Mouse (Mus musculus): ENCODE data around the gene Morn1. TPM values are rescaled to one million over a fixed set of nuclear protein-coding genes. Genes with fewer than 3 reads are reported as not detected.

The Morn1 gene
- total RNA-seq, 2 experiments from 2014 or later = 0.47 to 3.6 TPM

DNA sequence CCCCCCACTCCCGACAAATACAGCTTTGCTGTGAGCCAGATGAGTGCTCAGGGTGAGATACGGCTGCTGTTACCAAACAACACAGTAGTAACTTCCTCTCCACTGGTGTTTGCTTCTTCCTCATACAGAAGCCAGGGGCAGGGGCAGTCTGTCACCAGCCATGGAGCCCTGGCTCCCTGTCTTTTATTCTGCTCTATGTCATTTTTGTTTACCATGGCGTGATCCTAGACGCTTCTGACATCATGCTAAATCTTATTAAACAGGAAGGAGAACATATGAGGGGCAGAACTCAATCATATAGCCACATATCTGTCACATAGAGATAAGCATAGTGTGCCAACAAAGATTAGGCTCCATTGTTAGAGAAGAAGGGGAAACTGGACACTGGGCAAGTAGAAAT, 30.2 kb downstream of the Morn1 start:
- peak; percentile 62 for ATAC-seq (replicated peaks; ENCODE audit: poor library complexity)

DNA sequence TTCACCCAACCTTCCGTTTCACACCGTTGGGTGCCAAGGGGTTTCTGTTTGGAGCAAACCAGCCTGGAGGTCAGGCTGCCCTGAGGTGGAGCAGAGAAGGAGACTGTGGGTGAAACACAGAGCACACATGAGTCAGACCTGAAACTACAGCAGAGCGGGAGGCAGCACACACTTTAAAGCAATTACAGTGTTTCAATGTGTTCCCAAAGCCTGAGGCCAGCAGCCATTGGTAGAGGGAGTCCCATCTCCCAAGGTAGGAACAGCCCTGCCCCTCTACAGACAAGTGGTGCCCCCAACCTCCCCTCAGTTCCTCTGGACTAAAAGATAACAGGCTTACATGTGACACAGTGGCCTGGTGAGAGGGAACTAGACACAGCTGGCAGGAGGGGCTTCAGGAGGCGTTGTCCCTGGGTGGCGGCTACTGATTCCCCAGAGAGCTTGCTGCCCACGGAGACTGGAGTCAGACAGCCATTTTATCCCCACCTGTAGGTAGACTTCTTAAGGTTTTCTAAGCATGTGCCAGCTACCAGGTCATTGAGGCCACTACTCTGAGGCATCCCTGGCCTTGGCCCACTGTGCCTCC, 31.1 kb downstream of the Morn1 start:
- peak; percentile 56 for ATAC-seq (replicated peaks; ENCODE audit: poor library complexity)

DNA sequence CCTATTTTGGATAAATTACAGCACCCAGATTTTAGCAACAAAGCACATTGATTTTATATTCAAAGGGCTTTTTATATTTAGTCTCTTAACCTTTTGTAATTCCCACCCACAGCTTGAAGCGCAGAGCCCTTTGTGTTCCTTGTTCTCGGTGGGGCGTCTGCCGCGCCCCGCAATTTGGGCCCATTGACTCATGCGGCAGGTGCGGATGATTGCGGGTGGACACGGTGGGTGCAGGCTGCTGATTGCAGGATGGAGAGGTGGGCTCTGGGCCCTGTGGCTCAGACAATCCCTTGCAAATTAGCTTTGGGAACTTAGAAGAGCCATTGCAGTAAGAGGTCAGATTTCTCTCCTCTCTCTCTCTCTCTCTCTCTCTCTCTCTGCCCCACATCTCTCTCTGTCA, 31.9 kb downstream of the Morn1 start:
- no peak for ATAC-seq (replicated peaks; ENCODE audit: poor library complexity)

DNA sequence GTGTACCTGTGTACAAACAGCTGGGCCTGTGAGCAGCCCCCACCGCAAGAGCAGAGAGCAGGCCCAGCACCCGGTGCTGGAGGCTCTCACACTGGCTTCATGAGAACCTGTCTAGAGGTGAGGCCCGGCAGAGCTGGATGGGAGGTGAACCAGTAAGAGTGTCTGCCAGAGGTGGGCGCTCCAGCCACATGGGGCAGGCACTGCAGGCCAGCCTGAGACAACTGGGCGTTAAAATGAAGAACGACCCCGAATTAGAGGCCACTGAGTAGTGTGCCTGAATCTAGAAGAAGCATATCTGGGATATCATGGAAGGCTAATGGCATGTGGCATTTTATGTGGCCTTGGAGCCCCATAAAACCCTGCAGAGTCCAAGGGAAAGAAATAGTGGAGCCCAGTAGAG, 33.7 kb downstream of the Morn1 start:
- ATAC-seq (replicated peaks; ENCODE audit: poor library complexity) = no peak

DNA sequence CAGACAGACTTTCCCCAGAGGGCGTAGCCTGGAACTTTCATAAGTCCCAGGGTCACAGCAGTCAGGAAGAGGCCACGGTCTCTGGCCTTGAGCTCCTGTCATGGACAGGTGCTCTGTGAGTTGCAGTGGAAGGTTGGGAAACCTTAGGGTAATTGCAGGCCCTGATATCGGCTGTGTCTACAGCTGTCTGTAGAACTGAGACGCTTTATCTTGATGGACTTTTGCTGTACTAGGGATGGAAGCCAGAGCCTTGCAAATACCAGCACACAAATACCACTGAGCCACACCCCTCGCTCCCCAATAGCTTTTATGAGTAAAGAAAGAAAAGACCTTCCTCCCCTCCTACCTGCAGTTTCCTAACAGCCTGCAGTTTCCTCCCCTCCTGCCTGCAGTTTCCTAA, 34.2 kb downstream of the Morn1 start:
- ATAC-seq (replicated peaks; ENCODE audit: poor library complexity) = peak; percentile 23

DNA sequence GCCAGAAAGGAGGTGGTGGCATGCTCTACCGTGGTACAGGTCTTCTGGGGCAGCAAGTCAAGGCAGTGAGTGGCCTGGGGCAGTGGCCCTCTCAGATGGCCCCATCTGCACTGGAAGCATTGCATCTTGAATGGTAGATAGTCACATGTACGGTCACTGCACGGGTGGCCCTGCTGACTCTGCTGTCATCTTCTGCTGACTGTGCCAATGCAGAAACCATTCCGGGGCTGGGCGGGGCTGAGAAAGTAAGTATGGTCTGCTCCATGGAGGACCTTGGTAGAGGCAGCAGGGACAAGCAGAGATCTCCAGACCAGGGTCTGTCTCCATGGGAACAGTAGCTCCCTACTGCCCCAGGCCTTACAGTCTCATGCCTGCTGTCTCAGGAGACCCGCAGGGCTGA, 34.8 kb downstream of the Morn1 start:
- no peak for ATAC-seq (replicated peaks; ENCODE audit: poor library complexity)

DNA sequence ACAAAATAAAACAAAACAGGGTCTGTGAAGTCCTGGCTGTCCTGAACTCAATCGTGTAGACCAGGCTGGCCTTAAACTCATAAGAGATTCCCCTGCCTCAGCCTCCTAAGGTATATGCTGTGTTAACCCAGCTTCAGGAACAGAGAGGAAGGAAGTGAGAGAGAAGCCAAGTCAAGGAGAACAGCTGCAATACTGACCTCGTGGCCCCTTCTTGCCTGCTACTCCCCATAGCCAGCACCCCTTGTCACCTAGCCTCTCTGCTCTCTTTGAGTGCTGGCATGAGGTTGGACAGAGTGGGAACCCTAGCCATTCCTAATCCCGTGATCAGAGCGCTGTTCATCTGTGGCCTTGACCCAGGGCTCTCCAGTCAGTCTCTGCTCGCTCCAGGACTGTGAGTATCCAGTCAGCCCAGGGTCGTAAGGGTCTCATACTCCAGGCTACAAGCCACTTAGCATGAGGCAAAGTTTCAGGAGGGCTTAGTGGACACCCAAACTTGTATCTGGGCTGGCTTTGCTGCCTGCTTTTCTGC, 35.6 kb downstream of the Morn1 start:
- ATAC-seq (replicated peaks; ENCODE audit: poor library complexity) = no peak

DNA sequence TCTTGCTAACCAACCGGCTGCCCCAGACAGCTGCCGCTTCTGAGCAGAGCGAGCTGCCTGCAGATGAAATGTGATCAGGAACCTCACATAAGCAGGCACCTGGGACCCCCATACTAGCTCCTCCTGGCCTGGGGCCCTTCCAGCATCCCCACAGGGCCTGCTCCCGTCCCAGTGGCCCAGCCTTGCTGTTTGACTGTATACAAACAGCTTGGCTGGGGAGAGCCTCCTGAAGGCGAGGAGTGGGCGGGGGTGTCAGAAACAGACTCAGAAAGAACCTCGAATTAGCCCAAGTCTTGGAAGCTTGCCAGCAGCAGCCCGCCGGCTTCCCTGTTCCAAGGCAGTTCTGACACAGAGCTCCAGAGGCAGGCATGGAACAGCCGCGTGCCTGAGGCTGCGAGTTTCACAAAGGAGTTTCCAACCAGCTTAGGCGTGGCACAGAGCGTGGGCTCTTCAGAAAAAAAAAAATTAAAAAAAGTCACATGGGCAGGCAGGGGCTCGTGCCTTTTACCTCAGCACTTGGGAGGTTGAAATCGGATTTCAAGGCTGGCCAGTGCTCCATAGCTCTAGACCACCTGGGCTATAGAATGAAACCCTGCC, 36.2 kb downstream of the Morn1 start:
- no peak for ATAC-seq (replicated peaks; ENCODE audit: poor library complexity)

DNA sequence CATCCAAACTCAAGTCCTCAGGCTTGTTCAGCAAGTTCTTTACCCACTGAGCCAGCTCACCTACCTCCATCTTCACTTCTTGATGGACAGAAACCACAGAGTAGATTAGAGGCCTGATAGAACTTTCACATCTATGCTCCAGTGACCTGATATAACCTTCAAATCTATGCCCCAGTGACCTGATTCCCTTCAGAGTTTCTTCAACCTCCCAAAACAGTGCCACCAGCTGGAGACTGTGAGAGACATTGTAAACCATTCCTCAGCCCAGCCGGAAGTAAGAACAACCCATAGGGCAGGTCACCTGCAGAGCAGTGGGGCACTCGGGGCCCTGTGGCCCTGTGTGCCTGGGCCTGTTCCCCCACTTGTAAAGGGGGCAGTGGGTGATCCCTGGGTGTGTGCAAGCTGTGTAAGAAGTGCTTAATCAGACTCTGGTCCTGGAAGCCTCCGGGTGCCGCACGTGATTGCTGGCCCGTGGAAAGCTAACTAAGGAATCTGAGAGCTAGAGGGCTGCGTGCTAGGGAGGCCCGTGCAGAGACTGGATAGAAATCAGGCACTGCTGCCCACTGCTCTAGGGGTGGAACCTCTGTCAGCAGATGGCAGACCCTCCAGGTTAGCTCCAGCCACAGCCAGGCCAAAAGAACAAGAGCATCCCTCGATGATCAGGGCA, 37.6 kb downstream of the Morn1 start:
- no peak for ATAC-seq (replicated peaks; ENCODE audit: poor library complexity)

DNA sequence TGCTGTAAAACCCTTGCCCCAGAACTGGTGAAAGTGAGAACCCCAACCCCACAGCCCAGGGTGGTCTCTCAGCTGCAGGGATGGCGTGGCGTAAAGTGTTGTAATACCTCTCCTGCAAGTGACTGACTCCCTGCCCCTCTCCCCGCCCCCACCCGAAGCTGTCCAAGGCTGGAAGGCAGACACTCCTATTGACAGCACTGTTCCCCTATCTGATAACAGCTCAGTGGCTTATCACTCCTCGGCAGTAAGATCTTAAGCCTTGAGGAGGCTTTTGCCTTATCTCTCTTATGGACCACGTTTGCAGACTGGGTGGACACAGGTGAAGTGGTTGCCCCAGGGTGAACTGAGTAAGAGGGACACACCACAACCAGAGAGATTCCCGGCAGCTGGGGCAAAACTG, 38.9 kb downstream of the Morn1 start:
- peak; percentile 11; the same call in 1 of the 2 replicates for ATAC-seq (replicated peaks; ENCODE audit: poor library complexity)

DNA sequence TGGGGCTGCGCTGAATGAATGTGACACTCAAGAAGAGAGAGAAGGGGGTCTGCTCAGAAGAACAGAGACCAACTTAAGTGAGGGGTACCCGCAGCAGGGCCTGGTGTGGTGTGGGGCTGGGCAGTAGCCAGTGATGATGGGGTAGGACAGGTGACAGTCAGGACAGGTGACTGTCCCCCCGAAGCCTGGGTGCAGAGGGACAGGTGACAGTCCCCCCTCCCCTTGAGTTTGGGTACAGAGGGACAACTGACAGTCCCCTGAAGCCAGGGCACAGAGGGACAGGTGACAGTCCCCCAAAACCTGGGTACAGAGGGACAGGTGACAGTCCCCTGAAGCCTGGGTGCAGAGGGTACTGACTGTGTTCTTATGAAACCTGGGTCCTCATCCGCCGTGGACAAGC, 39.8 kb downstream of the Morn1 start:
- ATAC-seq (replicated peaks; ENCODE audit: poor library complexity) = no peak

DNA sequence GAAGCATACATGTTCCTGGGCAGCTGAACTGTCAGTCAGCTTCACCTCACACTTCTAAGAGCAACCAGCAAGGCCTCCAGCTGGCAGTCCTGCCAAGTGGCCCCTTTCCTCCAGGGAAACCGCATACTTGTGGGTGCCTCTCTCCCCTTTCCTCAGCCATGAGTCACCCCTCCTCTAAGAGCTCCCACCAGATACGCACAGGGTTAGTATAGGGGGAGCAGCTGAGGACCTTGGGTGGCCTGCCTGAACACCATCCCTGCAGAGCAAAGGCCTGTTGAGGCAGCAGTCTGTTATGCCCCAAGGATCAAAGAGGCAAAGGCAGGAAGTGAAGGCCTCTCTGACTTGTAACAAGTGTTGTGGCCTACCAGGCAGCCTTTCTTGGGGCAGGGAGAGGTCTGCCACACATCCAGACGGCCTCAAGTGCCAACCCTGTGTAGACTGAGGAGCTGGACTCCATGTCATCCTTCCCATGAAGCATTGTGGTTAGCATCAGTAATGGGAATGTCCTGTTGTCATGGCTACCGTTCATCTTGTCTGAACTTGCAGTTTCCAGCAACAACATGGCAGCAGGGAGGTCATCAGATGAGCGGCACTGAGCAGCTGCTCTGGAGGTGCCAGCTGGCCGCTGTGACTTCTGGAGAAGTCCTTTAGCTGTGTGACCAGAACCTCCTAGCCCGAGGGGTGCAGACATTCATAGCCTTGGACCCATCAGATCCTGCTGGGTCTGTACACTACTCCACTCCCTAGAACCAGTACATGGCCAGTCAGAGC, 40.4 kb downstream of the Morn1 start:
- peak; percentile 67 for ATAC-seq (replicated peaks; ENCODE audit: poor library complexity)

DNA sequence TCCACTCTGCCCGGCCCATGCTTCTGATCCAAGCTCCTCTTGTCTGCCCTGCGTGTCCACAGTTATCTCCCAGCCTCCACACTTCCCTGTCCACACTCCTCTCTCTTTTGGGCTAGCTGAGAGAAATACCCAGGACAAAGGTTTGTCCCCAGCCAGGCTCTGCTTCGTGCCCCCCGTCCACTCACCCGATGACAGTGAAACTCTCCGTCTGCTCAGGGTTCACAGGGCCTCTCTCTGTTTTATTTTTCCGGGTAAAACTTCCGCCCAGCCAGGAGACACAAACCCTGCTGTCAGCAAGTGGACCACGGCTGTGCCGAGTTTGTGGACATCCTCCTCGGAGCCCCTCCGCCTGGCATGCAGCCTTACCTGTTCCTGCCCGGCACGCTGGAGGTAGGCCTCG, 42.0 kb downstream of the Morn1 start:
- ATAC-seq (replicated peaks; ENCODE audit: poor library complexity) = no peak

DNA sequence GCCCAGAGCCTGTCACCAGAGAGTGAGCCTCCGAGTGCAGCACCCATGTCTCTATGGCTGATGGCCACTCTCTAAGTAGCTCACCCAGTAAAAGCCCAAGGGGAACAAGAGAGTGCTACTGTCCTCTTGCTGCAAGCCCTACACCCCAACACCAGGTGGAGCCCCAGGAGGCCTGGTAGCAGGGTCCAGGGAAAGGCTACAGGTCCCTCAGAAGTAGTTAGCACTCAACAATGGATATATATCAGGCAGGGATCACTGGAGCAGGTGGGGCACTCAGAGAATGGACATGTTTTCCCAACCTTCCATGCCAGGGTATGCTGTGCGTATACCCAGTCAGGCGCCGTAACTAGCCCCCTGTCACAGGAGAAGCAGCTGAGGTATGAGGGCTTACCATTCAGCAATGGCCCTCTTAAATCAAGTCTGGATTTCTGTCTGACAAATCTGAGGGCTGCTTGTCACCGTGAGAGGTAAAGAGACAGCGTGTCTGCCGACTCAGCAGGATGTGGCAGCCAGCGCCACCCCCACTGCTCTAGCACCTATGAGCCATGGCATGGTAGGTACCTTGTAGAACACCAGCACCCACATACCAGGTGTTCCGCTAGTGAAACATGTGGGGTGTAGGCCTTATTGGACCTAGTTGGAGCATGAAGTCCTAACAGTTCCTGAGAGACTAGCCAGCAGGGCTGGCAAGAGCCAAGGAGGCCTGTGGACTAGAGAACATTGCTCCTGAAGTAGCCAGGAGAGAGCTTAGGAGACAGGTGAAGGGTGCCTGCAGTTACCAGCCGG, 42.9 kb downstream of the Morn1 start:
- peak; percentile 51 for ATAC-seq (replicated peaks; ENCODE audit: poor library complexity)

DNA sequence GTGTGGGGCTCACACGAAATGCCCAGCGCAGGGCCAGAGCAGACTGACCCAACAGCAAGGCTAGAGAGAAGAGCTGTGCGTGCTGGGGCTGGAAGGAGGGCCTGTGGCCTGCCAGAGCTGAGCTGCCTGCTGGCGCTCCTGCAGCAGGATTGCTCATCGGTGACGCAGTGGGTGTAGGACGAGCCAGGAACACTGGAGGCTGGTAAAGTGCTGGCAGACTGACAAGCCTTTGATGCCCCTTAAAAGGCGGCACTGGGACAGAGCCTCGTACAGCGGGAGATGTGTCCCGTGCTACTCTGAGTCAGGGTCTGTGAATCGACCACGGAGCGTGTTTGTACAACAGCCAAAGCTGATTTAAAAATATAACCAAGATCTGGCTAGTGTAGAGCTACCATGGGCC, 43.6 kb downstream of the Morn1 start:
- no peak for ATAC-seq (replicated peaks; ENCODE audit: poor library complexity)

DNA sequence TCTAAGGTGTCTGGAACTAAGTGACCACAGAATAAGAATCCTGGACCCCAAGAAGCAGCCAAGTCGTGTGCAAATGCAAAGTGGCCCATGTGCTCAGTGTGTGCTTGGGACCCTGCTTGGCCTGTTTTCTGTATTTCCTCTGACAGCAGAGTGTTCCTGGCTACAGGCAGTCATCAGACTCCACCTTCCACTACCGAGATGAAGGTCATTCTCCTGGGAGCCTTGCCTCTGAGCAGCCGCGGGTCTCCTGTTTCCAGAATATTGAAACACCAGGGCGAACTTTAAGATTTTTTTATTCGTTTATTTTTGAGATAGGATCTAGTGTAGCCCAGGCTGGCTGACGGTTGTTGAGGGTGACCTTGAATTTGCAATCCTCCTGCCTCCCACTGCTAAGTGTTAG, 44.2 kb downstream of the Morn1 start:
- no peak for ATAC-seq (replicated peaks; ENCODE audit: poor library complexity)

DNA sequence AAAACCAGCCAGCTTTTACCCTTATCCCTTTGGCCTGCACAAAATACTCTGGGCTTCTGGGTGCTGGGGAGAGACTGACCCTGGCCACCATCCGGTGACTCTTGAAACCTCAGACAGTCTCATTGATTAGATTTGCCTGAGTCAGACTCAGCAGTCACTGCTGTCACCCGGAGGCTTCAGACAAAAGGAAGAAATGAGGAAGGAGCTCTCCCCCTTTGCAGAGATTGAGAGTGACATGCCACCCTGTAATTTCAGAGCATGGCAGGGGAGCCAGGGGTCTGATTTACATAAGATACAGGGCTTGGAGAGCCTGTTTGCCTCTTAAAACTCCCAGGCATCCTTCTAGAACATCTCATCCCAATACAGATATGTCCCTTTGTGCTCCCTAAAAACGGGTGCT, 46.8 kb downstream of the Morn1 start:
- no peak for ATAC-seq (replicated peaks; ENCODE audit: poor library complexity)

DNA sequence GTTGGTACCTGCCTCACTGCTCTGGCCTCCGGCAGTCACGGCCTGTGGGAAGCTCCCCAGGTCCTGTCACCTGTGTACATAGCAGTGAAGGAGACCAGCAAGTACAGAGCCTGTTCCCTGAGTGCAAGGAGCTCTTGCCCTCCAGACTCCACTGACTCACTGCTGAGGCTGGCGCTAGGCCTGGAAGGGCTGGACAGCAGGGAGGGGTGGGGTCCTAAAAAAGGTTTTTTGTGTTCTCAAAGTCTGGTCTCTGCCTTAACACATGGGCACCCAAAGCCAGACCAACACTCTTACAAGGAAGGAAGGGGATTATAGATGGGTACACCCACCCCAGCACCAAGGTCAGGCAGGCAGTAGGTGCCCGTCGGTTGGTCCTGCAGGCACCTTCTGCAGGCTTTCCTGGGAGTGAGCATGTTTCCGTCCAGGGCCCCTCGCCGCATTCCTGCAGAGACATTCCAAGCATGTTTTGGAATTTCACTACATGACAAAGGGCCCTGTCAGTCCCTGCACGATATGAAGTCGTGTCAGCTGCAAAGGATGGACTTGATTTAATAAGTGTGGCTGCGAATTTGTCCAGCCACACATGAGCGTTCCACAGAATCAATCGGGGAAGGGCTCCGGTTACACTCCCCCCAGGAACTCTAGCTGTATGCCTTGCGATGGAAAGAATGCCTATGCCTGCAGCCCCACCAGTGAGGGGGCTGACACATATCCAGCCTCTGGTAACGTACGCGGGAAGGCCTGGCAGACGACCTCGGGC, 47.5 kb downstream of the Morn1 start:
- ATAC-seq (replicated peaks; ENCODE audit: poor library complexity) = no peak

DNA sequence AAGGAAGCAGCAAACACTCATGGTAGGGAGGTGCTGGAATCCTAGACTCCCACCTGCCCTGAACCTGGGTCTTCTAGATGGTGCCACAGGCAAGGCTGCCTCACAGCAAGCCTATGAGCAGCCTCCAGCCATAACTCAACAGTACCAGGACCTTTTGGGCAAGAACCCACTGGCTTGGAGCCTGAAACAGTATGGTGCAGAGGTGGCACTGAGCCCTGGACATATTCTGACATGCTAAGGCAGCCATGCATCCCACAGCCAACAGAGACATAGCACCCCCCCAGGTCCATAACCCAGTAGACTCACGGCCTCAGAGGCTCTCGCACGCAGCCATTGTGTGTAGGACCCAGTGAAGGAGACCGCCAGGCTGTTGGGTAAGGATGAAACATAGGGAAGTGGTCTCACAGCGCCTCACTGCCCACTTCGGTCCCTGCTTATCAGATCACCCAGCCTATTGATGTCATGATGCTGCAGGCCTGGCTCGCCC, 48.4 kb downstream of the Morn1 start:
- peak; percentile 45; the same call in 1 of the 2 replicates for ATAC-seq (replicated peaks; ENCODE audit: poor library complexity)
